Mouse (Mus musculus) layer of hippocampus, postnatal 36 days (tissue): ENCODE measurements around the gene Cttnbp2. TPM values are rescaled to one million over a fixed set of nuclear protein-coding genes. Genes with fewer than 3 reads are reported as not detected.

Experiments used
- microRNA-seq, 2 experiments: library from miRNA; unstranded; fragments of <30 nt; microRNA quantifications; one replicate each; pipeline ENCODE4 v1.2.0; 2021
- total RNA-seq, 2 experiments: library from RNA; stranded (reverse); gene quantifications; 2 replicates each; pipeline ENCODE4 v1.2.3; 2021

Cttnbp2 gene
- total RNA-seq, 2 experiments from 2014 or later, result 264 to 288 TPM

Small RNAs within 50 kb of the gene (microRNA-seq; reads per million reads assigned to microRNA genes)
- gene Gm26233, result 0 reads per million in 2 experiments
